Mouse (Mus musculus): ENCODE results near the gene Coq4.

Gene Coq4

GRCm38 (mm10) chr2:29839460-29839859 lies 52.2 kb downstream of the Coq4 start:
- in situ Hi-C loops (cut with MboI; ENCODE audit: low pct_unique_long_range_greater_than_20kb in 1 of 2, low sequenced_read_pairs in 2 of 2, unreplicated experiment in 1 of 2): no loop called here

GRCm38 (mm10) chr2:29843231-29844105 lies 56.2 kb downstream of the Coq4 start:
- in situ Hi-C loops (cut with MboI; ENCODE audit: low pct_unique_long_range_greater_than_20kb in 1 of 2, low sequenced_read_pairs in 2 of 2, unreplicated experiment in 1 of 2): no loop called here

- in situ Hi-C loops (cut with MboI; ENCODE audit: low pct_unique_long_range_greater_than_20kb in 1 of 2, low sequenced_read_pairs in 2 of 2, unreplicated experiment in 1 of 2): no loop called here
These were observed 56.8 kb downstream of the Coq4 start for GRCm38 (mm10) chr2:29844115-29844514.

- in situ Hi-C loops (cut with MboI; ENCODE audit: low pct_unique_long_range_greater_than_20kb in 1 of 2, low sequenced_read_pairs in 2 of 2, unreplicated experiment in 1 of 2): no loop called here
These were observed 57.4 kb downstream of the Coq4 start for GRCm38 (mm10) chr2:29844661-29845060.

- in situ Hi-C loops (cut with MboI; ENCODE audit: low pct_unique_long_range_greater_than_20kb in 1 of 2, low sequenced_read_pairs in 2 of 2, unreplicated experiment in 1 of 2): no loop called here
These were observed 58.3 kb downstream of the Coq4 start for GRCm38 (mm10) chr2:29845636-29846035.

GRCm38 (mm10) chr2:29846061-29846853 lies 59.0 kb downstream of the Coq4 start:
- in situ Hi-C loops (cut with MboI; ENCODE audit: low pct_unique_long_range_greater_than_20kb in 1 of 2, low sequenced_read_pairs in 2 of 2, unreplicated experiment in 1 of 2): no loop called here

- in situ Hi-C loops (cut with MboI; ENCODE audit: low pct_unique_long_range_greater_than_20kb in 1 of 2, low sequenced_read_pairs in 2 of 2, unreplicated experiment in 1 of 2): no loop called here
These were observed 59.6 kb downstream of the Coq4 start for GRCm38 (mm10) chr2:29846911-29847310.

All from mouse embryonic stem cell (cell line).